ENCODE assay signal across 27 mouse cellular contexts in the genomic region with DNA sequence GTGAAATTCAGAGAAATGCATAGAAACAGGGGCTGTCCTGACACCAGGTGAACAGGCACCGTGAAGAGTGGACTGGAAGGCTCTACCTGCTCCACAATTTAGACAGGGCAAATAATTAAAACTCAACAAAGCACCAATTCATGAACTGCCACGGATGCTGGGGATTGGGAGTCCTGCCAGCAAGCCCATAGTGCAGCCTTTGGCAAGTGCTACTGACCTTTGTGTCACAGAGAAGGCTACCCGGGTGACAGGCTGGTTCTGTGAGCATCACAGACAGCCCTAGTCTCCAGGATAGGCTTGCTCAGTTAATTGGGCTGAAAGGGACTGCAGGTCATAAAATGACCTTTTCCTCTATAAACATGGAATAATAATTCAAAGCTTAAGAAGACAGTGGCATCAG. TPM values are rescaled to one million over a fixed set of nuclear protein-coding genes. Genes with fewer than 3 reads are reported as not detected.
"Had no signal": no experiment of that assay in that cellular context is flagged by ENCODE, and none has a peak within 500 bp of the region (broad histone marks: within the 10 kb centered on the region; RNA-seq: fewer than 3 reads in every experiment).

No protein-coding gene starts in this region.

- H3K4me3 ChIP-seq: layer of hippocampus, adult 2 months; limb, embryonic 12.5 days; limb, embryonic 15.5 days; midbrain, embryonic 13.5 days; myocyte; neural tube, embryonic 13.5 days; stomach, embryonic 15.5 days had no signal

- H3K27me3 ChIP-seq: limb, embryonic 12.5 days; midbrain, embryonic 13.5 days; neural tube, embryonic 13.5 days; stomach, embryonic 15.5 days had no signal

- H3K9me3 ChIP-seq: limb, embryonic 12.5 days; limb, embryonic 15.5 days; midbrain, embryonic 13.5 days; neural tube, embryonic 13.5 days; stomach, embryonic 15.5 days had no signal

- H3K36me3 ChIP-seq: limb, embryonic 12.5 days; limb, embryonic 15.5 days; midbrain, embryonic 13.5 days; neural tube, embryonic 13.5 days; stomach, embryonic 15.5 days had no signal

- H3K27ac ChIP-seq: kidney, postnatal 0 days; layer of hippocampus, adult 2 months; limb, embryonic 12.5 days; limb, embryonic 15.5 days; liver, embryonic 14.5 days; macrophage; midbrain, embryonic 13.5 days; neural tube, embryonic 13.5 days; stomach, embryonic 15.5 days had no signal

- H3K4me1 ChIP-seq: limb, embryonic 12.5 days; limb, embryonic 15.5 days; midbrain, embryonic 13.5 days; neural tube, embryonic 13.5 days; stomach, embryonic 15.5 days had no signal

- DNase-seq: kidney, adult 18-20 months; kidney, postnatal 25 days; layer of hippocampus, adult 9-11 months; liver, postnatal 0 days; lung, embryonic 14.5 days; retina, postnatal 1 day; right cerebral cortex, postnatal 25 days; spleen, adult 18-20 months; thymus, adult 2 months; thymus, postnatal 14 days; thymus, postnatal 4 days had no signal

- H3K4me2 ChIP-seq: limb, embryonic 12.5 days; limb, embryonic 15.5 days; liver, embryonic 11.5 days; lung, embryonic 14.5 days; midbrain, embryonic 13.5 days; neural tube, embryonic 13.5 days; stomach, embryonic 15.5 days had no signal

- ATAC-seq: liver, postnatal 0 days; lung, postnatal 0 days; midbrain, embryonic 13.5 days had no signal

- H3K9ac ChIP-seq: limb, embryonic 12.5 days; limb, embryonic 15.5 days; liver, embryonic 14.5 days; liver, postnatal 0 days; lung, embryonic 14.5 days; midbrain, embryonic 13.5 days; neural tube, embryonic 13.5 days; stomach, embryonic 15.5 days had no signal

RNA-seq across cellular contexts. Expression of gene Pcp4, which starts 6.6 kb away (rescaled TPM):
- total RNA-seq: monocyte, adult 5-6 weeks had no signal
- polyA plus RNA-seq: liver, postnatal 0 days; macrophage; myocyte; thymus, adult 2 months had no signal

RNA-seq across cellular contexts. Expression of gene Itgb2l, which starts 17.4 kb away (rescaled TPM):
- total RNA-seq: layer of hippocampus, adult 2 months; layer of hippocampus, postnatal 25 days; left cerebral cortex, adult 18-20 months; left cerebral cortex, postnatal 25 days; monocyte, adult 5-6 weeks had no signal
- polyA plus RNA-seq: midbrain, embryonic 13.5 days; neural tube, embryonic 13.5 days had no signal
